Mouse (Mus musculus) heart, embryonic 15.5 days (tissue): ENCODE data around the gene Cse1l. TPM values are rescaled to one million over a fixed set of nuclear protein-coding genes. Genes with fewer than 3 reads are reported as not detected.

Experiments
- ATAC-seq: fragments of 200-750 bp; cut with Nextera tagmentation; replicated peaks from 2 replicates; pipeline ENCODE4 v1.8.0; 2017; ENCODE audit warnings: low read depth, moderate TSS enrichment; ENCODE audit not compliant: insufficient number of reproducible peaks, insufficient read depth, low FRiP score
- H3K27ac ChIP-seq: fragments of 300-500 bp; sonication (generic); 2 replicates; pipeline ENCODE4 v1.5.1; 2015; ENCODE audit warnings: mild to moderate bottlenecking, inconsistent platforms
- H3K27me3 ChIP-seq: fragments of 300-500 bp; sonication (generic); 2 replicates; pipeline ENCODE4 v1.6.1; 2015; ENCODE audit warnings: inconsistent platforms
- H3K36me3 ChIP-seq: fragments of 300-500 bp; sonication (generic); 2 replicates; pipeline ENCODE4 v1.6.1; 2015; ENCODE audit warnings: mild to moderate bottlenecking, inconsistent platforms
- H3K4me1 ChIP-seq: fragments of 300-500 bp; sonication (generic); replicated peaks from 2 replicates; pipeline ENCODE4 v1.6.1; 2015; ENCODE audit warnings: inconsistent platforms
- H3K4me2 ChIP-seq: fragments of 300-500 bp; sonication (generic); 2 replicates; pipeline ENCODE4 v1.6.1; 2015; ENCODE audit warnings: inconsistent platforms, mild to moderate bottlenecking, moderate library complexity
- H3K4me3 ChIP-seq: fragments of 300-500 bp; sonication (generic); 2 replicates; pipeline ENCODE4 v1.5.1; 2015; ENCODE audit warnings: mild to moderate bottlenecking, inconsistent platforms
- H3K9ac ChIP-seq: fragments of 300-500 bp; sonication (generic); 2 replicates; pipeline ENCODE4 v1.6.1; 2015; ENCODE audit warnings: mild to moderate bottlenecking, inconsistent platforms
- H3K9me3 ChIP-seq: fragments of 300-500 bp; sonication (generic); replicated peaks from 2 replicates; pipeline ENCODE4 v1.6.1; 2016; ENCODE audit warnings: inconsistent platforms
- WGBS: fragments of 180-500 bp; shearing (Covaris S2); methylation state at CpG from one replicate; pipeline ENCODE4 v1.1.7; 2015; ENCODE audit warnings: mixed read lengths; 5-methylcytosine and 5-hydroxymethylcytosine counted together
- polyA plus RNA-seq: library from polyadenylated mRNA; unstranded; fragments of >200 nt; fragmentation: Nextera tagmentation; extraction: Ambion mirVana; gene quantifications from 2 replicates; pipeline ENCODE4 v1.2.1, GENCODE M21; 2015

Cse1l gene
- polyA plus RNA-seq, 1 experiment from 2014 or later: 70.0 TPM

DNA sequence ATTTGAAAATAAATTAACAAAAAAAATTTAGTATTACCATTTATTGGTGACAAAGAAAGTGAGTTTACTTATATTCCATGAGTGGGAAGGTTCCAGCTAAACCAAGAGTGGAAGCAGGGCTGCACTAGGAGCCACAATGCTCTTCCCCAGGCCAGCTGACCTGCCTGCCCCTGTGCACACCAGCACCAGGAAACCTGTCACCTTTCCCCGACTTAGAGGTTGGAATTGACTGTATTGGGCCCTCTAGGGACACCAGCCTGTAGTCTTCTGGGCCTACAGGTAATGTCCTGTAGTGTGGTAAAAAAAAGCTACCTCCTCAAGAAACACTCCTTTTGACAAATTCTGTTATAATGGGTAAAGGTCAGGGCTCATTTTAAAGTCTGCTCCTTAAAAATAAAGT is 42.4 kb downstream of the Cse1l start:
- peaks cover 86% of the 10 kb centered on the region for H3K36me3 ChIP-seq
- H3K27ac ChIP-seq: no peak overlapping the region
- H3K4me3 ChIP-seq: no peak overlapping the region
- no peak overlapping the region for H3K4me2 ChIP-seq
- no peaks in the 10 kb centered on the region for H3K27me3 ChIP-seq
- H3K4me1 ChIP-seq: peaks cover 7% of the 10 kb centered on the region
- no peak overlapping the region for H3K9ac ChIP-seq
- ATAC-seq: no peak
- no peaks in the 10 kb centered on the region for H3K9me3 ChIP-seq
- 54% methylated on average over 1 of the region's 1 CpGs for WGBS

DNA sequence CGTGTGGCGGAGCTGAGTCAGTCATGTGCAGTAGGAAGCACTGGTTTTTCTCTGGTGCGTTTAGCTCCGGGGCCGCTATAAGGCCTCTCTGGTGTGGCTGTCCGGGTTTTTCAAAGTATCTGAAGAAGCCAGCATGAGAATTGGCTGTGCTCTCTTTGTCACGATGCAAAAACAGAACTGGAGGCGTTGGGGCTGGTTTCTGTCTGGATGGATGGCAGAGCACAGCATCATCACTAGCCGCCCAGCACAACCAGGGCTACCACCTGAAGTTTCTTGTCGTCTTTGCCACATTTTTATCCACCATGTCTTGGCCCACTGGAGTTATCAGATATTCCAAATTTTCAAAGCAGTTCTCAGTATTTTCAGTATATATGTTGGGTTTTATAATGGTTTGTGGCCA is 43.1 kb downstream of the Cse1l start:
- H3K4me3 ChIP-seq: no peak overlapping the region
- no peak overlapping the region for H3K4me2 ChIP-seq
- H3K27ac ChIP-seq: no peak overlapping the region
- H3K4me1 ChIP-seq: peaks cover 7% of the 10 kb centered on the region
- H3K36me3 ChIP-seq: peaks cover 83% of the 10 kb centered on the region
- ATAC-seq: no peak
- 88% methylated on average over 10 of the region's 10 CpGs for WGBS
- no peak overlapping the region for H3K9ac ChIP-seq
- H3K9me3 ChIP-seq: no peaks in the 10 kb centered on the region
- H3K27me3 ChIP-seq: no peaks in the 10 kb centered on the region

DNA sequence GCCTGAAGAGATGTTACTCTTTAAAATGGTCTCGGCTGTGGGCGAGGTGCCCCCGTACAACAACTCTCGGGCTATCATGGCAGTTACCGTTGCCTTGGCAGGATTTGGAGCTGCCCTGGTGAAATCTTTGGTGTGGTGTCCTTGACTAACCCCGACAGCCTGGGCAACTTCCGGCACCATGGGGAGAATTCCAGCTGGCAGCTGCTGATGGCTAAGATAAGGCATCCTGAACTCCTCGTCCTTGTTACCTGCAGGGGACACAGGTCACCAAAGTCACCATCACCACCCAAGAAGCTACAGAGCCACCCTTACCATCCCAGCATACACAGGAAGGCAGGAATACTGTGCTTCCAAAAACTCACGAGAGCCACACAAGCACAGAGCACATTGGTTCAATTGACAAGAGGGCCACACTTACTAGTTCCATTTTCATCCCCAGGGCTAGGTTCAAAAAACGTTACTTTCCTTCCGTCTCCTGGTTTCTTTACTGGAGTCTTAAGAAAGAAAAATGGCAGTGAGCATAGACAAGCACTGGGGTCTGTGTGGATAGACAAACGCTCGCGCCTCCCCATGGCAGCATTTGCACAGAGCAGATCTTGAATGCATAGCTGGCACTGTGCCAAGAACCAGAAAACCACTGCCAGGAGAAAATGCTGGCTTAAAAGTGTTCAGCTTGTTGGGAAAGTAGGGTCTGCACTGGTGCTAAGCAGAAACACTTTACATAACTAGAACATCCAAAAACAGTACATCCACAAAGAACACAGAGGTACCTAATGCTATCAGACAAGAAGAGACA is 45.2 kb downstream of the Cse1l start:
- no peak overlapping the region for H3K4me3 ChIP-seq
- H3K27ac ChIP-seq: no peak overlapping the region
- no peak overlapping the region for H3K9ac ChIP-seq
- H3K27me3 ChIP-seq: no peaks in the 10 kb centered on the region
- peaks cover 7% of the 10 kb centered on the region for H3K4me1 ChIP-seq
- H3K9me3 ChIP-seq: no peaks in the 10 kb centered on the region
- ATAC-seq: 0 out of 2 replicates have a peak, but pooled peaks have one; percentile 17
- H3K4me2 ChIP-seq: no peak overlapping the region
- 67% methylated on average over 14 of the region's 14 CpGs for WGBS
- peaks cover 73% of the 10 kb centered on the region for H3K36me3 ChIP-seq

- ATAC-seq: no peak
- peaks cover 7% of the 10 kb centered on the region for H3K4me1 ChIP-seq
- no peak overlapping the region; the same call in 1 of the 2 replicates for H3K27ac ChIP-seq
- H3K36me3 ChIP-seq: peaks cover 66% of the 10 kb centered on the region
- no peak overlapping the region for H3K4me3 ChIP-seq
- no peak overlapping the region for H3K9ac ChIP-seq
- no peaks in the 10 kb centered on the region for H3K27me3 ChIP-seq
- no peak overlapping the region for H3K4me2 ChIP-seq
- H3K9me3 ChIP-seq: no peaks in the 10 kb centered on the region
- 65% methylated on average over 6 of the region's 6 CpGs for WGBS
Measured at GRCm38 (mm10) chr2:166952151-166952550, 46.3 kb downstream of the Cse1l start.

- H3K27ac ChIP-seq: no peak overlapping the region
- H3K9ac ChIP-seq: no peak overlapping the region
- WGBS: 59% methylated on average over 7 of the region's 7 CpGs
- no peak overlapping the region for H3K4me2 ChIP-seq
- ATAC-seq: no peak
- peaks cover 35% of the 10 kb centered on the region for H3K36me3 ChIP-seq
- H3K4me3 ChIP-seq: no peak overlapping the region
- H3K9me3 ChIP-seq: no peaks in the 10 kb centered on the region
- no peaks in the 10 kb centered on the region for H3K4me1 ChIP-seq
- H3K27me3 ChIP-seq: no peaks in the 10 kb centered on the region
Measured at GRCm38 (mm10) chr2:166956805-166957204, 51.0 kb downstream of the Cse1l start.

- no peak overlapping the region for H3K27ac ChIP-seq
- no peaks in the 10 kb centered on the region for H3K9me3 ChIP-seq
- no peaks in the 10 kb centered on the region for H3K27me3 ChIP-seq
- no peak for ATAC-seq
- 79% methylated on average over 8 of the region's 8 CpGs for WGBS
- H3K4me1 ChIP-seq: no peaks in the 10 kb centered on the region
- H3K4me3 ChIP-seq: no peak overlapping the region
- H3K9ac ChIP-seq: no peak overlapping the region
- no peak overlapping the region for H3K4me2 ChIP-seq
- peaks cover 10% of the 10 kb centered on the region for H3K36me3 ChIP-seq
Measured at GRCm38 (mm10) chr2:166960648-166961330, 54.9 kb downstream of the Cse1l start.

DNA sequence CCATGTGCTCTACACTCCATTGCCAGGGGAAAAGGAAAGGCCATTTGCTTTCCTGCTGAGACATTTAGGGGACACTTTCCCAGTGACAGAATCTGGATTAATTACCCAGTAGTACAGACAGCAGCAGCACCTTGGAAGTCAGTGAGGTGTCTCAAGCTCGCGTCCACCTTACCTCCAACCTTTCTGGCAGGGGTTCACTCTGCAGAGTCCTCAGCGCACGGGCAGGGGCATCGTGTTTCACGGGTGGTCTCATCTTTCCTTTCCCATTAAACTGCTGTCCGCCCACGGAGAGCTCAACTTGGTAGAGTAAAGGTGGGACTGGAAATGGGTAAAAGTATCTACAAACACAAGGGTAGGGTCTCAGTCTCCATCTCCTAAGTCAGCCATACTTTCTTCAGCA is 57.4 kb downstream of the Cse1l start:
- H3K4me1 ChIP-seq: no peaks in the 10 kb centered on the region
- no peak overlapping the region for H3K9ac ChIP-seq
- H3K4me3 ChIP-seq: no peak overlapping the region
- H3K27ac ChIP-seq: no peak overlapping the region
- H3K4me2 ChIP-seq: no peak overlapping the region
- H3K36me3 ChIP-seq: peaks cover 10% of the 10 kb centered on the region
- H3K9me3 ChIP-seq: no peaks in the 10 kb centered on the region
- 79% methylated on average over 8 of the region's 8 CpGs for WGBS
- no peaks in the 10 kb centered on the region for H3K27me3 ChIP-seq
- ATAC-seq: no peak

GRCm38 (mm10) chr2:166964773-166965172 is 58.9 kb downstream of the Cse1l start:
- no peaks in the 10 kb centered on the region for H3K27me3 ChIP-seq
- no peaks in the 10 kb centered on the region for H3K9me3 ChIP-seq
- no peak overlapping the region for H3K4me3 ChIP-seq
- H3K27ac ChIP-seq: no peak overlapping the region
- peaks cover 5% of the 10 kb centered on the region for H3K4me1 ChIP-seq
- H3K4me2 ChIP-seq: no peak overlapping the region
- ATAC-seq: no peak
- no peak overlapping the region for H3K9ac ChIP-seq
- 76% methylated on average over 2 of the region's 2 CpGs for WGBS
- peaks cover 4% of the 10 kb centered on the region for H3K36me3 ChIP-seq

DNA sequence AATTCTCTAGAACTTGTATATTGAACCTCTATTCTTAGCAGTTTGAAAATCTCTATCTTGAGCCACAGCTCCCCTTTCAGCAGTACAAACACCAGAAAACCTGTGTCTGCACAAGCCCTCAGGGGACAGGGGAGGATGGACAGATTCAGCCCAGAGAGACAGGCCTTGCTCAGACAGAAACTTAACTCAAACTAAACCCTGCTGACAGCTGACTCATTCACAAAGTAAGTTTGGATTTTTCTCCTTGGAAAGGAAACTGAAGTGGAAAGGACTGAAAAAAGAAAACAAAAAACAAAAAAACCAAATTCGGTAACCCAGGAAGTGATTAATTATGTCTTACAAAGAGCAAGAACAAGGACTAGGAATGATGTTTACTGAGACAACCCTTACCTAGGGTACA is 67.3 kb downstream of the Cse1l start:
- no peak for ATAC-seq
- Histone ChIP-seq H3K9me3 (no peaks in the 10 kb centered on the region), H3K36me3 (no peaks in the 10 kb centered on the region), H3K27me3 (no peaks in the 10 kb centered on the region), H3K4me1 (peaks cover 32% of the 10 kb centered on the region), H3K9ac (no peak overlapping the region), H3K4me2 (no peak overlapping the region), H3K4me3 (no peak overlapping the region), H3K27ac (no peak overlapping the region)
- 53% methylated on average over 1 of the region's 1 CpGs for WGBS

GRCm38 (mm10) chr2:166974177-166974872 is 68.5 kb downstream of the Cse1l start:
- no peak for ATAC-seq
- Histone ChIP-seq H3K27ac (peak overlapping the region; percentile 21), H3K9ac (no peak overlapping the region), H3K36me3 (no peaks in the 10 kb centered on the region), H3K9me3 (no peaks in the 10 kb centered on the region), H3K4me2 (no peak overlapping the region), H3K27me3 (no peaks in the 10 kb centered on the region), H3K4me3 (no peak overlapping the region), H3K4me1 (peaks cover 28% of the 10 kb centered on the region)
- WGBS: 78% methylated on average over 6 of the region's 6 CpGs

DNA sequence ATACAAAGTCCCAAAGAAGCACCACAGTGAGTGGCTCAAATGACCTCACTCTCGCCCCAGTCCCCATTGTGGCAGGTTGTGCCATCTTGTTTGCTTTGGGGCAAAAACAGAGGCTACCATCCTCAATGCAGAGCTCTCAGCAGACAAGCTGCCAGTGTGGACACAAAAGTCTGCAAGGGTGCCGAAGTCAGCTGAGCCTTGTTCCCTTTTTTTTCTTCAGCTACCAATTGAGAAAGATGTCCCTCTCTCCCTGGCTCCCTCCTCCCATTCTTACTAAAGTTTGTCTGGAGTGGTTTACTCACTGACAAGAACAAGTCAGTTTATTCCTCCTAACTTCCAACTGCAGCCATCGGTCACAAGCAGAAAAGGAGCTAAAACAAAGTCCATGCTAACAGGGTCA is 70.5 kb downstream of the Cse1l start:
- no peak overlapping the region for H3K4me3 ChIP-seq
- H3K9ac ChIP-seq: 0 out of 2 replicates have a peak overlapping the region, but pooled peaks have one; percentile 19
- H3K27ac ChIP-seq: peak overlapping the region; percentile 39
- WGBS: 61% methylated on average over 3 of the region's 3 CpGs
- no peaks in the 10 kb centered on the region for H3K27me3 ChIP-seq
- H3K9me3 ChIP-seq: no peaks in the 10 kb centered on the region
- ATAC-seq: no peak
- H3K4me2 ChIP-seq: peak overlapping the region; percentile 12
- H3K36me3 ChIP-seq: no peaks in the 10 kb centered on the region
- peaks cover 30% of the 10 kb centered on the region for H3K4me1 ChIP-seq
